Mouse (Mus musculus): ENCODE results near the gene Iqschfp.

DNA sequence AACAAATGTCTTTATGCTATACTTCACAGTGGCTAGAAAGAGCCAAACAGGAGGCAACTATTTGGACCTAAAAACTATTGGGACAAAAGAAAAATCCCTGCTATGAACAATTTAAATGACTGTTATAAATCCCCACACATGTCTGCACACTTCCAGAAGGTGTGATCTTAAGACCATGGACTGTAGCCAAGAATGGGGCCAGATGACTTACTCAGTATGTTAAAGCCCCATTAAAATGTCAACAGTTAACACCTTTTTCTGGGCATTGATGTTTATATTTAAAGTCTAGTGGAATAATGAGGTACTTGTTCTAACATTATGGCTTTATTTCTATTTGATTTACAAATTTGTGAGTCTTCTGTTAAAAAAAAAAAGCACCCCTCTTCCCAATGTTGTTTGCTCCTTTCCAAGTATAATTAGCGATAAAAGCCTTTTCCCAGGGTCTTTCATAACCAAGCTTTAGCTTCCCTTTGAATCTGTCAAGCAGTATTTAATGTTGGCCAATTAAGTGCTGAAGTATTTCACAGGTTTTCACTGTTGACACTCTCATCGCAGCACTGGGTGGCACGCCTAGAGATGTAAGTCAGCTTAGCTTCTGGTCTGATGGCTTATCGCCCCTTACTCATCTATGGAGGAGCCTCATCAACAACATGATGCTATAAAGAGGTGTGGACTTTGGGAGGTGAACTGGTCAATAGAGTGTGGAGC lies 204.8 kb downstream of the Iqschfp start:
- TF ChIP-seq CTCF (IDR thresholded peaks at IDR 0.05; ENCODE audit: control insufficient read depth, insufficient read depth, insufficient read length): no peak
- no peak for TF ChIP-seq FOSL1 (IDR thresholded peaks at IDR 0.05; ENCODE audit: insufficient read depth, low read length, poor library complexity, severe bottlenecking)
- TF ChIP-seq MYOD1 (IDR thresholded peaks at IDR 0.05; ENCODE audit: control insufficient read depth, insufficient read length, low read depth): no peak
- no peak for TF ChIP-seq MAX (IDR thresholded peaks at IDR 0.05)

Measured in C2C12 (cell line).